Mouse (Mus musculus): Measurements from ENCODE around the gene Cbln3.
A peak's percentile ranks its signal among the peaks of the same experiment; 100 is the strongest.

The Cbln3 gene

DNA sequence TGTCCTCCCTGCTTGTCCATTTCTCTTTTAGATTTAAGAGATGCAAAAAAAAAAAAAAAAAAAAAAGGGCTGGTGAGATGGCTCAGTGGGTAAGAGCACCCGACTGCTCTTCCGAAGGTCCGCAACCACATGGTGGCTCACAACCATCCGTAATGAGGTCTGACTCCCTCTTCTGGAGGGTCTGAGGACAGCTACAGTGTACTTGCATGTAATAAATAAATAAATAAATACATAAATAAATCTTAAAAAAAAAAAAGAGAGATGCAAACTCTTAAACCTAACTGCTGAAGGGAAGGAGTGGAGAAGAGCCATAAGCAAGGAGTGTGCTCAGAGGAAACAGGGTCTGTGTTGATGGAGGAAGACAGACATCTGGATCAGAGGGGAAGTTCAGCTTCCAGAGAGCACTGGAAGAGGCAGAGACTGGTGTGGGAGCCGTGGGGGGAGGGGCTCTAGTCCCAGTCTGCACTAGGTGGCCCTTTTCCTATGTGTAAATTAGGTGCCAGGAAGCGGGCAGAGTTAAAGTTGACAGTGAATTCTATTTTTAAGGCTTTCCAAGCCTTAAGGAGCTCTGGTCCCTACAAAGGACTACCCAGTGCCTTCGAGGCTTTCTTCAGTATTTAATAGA lies 5.8 kb downstream of the Cbln3 start:
- peak in 1 of 2 experiments; percentile 36 for DNase-seq

DNA sequence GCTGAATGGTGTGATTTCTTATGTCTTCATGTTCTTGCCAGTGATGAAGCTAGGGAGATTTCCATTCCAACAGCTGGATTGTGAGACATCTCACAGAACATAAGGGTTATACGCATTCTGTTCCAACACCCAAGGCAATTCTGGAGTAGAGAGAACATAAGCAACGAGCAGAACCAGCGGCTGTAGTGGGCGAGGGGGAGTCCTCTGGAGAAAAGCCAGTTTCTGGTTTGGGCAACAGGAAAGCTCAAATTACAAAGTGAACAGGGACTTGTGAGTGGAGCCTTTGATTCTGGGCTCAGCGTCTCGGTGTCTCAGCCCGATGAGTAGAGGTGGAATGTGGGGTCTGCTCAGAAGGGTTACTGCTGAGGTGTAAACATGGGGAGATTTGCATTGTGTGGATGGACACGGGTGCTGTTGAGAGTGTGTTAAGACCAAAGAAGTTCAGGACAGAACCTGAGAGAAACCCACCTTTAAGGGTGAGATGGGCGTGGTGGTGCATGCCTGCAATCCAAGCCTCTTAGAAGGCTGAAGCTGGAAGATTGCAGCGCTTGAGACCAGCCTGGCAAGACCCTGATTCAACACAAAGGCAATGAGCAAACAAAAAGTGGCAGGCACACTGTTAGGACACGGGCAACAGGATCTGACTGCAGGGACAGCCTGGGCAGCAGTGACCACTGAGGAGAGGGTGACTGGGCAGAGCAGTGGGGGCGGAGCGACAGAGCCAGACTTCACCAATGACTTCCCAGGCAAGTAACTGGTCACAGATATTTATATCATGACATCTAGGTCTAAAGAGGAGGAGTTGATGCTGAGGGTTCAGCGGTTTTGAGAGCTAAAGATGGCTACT lies 6.5 kb downstream of the Cbln3 start:
- DNase-seq: peak; percentile 32 to 62

DNA sequence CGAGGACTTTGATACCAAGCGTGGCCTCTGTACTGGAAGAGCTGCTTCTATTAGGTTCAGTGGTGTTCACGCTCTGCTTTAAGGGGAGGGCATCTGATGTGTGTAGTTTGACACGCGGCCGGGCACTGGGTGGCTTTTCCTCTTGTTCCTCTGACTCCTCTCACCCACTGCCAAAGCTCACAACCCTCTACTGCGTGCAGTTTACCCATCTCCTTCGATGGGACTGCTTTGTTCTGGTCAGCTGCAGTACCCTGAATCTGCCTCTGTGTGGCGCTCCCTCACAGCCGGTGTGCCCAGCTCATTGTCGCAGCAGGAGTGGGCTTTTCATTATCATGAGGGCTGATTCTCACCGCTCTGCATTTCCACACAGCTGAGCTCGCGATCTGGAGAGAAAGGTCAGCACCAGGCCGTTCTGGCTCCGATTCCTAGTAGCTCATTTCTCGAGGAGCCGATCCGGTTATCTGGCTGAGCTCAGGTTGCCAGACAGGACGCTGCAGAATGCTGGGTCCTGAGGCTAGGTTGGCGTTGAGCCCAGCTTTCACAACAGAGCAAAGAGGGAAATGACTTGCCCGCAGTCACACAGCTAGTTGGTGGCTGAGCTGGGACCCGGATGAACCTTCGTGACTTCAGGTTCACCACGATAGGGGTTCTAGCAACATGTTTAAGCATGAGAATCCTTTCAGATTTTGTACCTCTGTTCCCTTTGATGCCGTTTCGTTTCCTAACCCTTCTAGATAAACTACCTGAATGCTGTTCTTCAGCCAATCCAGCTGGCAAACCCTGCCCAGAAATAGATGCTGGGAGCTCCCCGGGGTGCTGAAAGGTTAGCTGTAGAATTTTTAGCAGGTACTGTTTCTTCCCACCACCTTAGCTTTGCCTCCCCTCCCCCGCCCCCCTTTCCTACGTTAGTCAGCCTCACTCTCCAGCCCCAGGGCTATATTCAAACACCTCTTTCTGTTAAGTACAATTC lies 10.2 kb downstream of the Cbln3 start:
- peak; percentile 87 to 89 for DNase-seq

DNA sequence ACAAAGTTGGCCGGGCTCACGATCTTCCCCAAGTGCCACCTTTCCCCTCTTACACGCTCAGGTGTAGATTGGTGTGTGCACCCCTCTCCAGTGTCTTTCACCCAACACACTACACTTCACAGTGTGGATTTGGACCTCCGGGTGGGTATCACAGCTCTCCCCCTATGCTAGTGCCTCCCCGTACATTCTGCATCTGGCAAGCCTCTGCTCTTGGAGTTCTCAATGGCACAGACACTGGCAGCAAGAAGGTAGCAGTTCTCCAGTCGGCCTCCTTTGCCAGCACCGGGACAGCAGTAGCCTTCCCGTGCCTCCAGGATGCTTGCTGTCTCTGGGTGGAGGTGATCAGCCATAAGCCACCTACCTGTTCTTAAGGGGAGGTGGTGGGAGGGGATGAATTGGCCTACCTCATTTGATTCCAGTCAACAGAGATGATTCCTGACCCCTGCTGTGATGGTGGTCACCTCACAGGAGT lies 10.9 kb downstream of the Cbln3 start:
- peak in 1 of 2 experiments; percentile 28 for DNase-seq

DNA sequence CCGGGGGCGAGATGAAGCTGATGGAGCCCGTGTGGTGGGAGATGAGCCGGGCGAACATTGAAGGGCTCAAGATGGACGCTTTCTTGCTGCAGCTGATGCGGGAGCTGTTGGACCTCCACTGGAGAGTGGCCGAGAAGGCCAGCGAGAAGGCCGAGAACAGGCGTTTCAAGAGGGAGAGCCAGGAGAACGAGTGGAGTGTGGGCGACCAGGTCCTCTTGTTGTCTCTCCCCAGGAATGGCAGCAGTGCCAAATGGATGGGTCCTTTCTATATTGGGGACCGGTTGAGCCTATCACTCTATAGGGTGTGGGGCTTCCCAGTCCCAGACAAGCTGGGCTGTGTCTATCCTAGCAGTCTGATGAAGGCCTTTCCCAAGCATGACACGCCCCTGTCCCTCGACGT lies 11.6 kb downstream of the Cbln3 start:
- DNase-seq: no peak

DNA sequence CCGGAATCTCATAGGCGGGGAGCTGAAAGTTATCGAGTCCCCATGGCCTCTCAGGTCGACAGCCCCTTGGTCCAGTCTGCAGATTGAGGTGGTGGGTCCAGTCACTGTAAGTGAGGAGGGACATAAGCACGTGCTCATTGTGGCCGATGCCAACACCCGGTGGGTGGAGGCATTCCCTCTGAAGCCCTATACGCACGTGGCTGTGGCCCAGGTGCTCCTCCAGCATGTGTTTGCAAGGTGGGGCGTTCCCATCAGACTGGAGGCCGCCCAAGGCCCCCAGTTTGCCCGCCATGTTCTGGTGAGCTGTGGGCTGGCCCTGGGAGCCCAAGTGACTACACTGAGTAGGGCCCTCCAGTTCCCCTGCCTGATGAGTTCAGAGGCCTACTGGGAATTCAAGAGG lies 12.2 kb downstream of the Cbln3 start:
- DNase-seq: no peak

DNA sequence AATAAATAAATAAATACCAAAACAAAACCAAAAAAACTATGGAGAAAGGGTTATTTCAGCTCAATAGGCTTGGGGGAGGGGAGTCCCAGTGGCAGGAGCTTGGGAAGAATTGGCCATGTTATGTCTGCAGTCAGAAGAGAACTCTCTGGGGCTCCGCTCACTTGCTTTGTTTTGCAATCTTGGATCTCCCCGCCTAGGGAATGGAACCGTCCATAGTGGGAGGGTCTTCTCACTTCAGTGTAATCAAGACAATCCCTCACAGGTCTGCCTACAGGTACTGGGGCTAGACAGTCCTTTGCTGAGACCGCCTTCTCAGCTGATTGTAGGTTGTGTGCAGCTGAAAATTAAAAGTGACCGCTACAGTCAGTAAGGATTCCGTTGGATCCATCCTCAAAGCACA lies 14.7 kb downstream of the Cbln3 start:
- DNase-seq: no peak

DNA sequence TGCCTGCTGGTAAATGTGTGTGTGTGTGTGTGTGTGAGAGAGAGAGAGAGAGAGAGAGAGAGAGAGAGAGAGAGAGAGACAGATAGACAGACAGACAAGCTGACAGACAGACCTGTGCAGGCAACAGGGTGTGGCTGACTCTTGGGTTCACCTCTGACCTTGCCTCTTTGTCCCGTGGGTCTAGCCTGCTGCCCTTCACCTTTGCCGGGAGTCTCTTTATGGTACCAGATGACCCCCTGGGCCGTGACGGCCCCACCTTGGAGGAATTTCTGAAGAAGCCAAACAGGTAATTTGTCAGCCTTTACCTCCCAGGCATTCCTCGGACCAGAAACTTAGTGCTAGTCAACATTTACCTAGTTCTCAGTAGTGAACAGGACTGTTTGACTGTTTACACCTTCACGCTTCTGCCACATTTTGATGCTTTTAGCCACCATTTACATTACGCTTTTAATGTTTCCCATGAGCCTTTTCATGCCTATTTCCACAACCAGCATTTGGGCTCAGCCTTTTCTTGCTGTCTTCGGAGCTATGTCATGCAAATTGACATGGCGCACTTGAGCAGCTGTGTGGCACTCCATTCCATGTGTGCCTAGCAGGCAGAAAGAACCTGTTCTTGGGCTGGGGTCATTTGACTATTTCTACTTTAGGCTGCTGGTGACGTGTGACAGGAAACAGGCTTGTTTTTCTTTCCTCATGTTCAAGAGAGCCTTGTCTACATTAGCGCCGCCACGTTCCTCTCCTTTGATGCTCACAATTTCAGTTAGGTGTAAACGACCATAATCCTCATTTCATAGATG lies 15.8 kb downstream of the Cbln3 start:
- no peak for DNase-seq

DNA sequence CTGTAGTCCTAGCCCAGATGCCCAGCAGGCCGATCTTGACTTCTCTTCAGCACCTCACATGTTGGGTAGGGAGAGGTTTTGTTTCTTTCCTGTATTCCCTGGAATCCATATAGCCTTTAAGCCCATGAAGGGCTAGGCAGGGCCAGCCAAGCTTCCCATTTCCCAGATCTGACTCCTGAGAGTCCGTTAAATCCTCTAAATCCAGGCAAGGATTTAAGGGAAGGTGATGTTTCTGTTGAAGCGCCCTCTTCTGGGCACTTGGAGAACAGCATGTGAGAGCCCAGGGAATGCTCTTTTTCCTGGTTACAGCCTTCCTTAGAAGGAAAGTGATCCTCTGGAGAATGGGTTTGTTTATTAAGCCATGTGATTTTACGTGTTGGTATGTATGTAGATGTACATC lies 17.2 kb downstream of the Cbln3 start:
- DNase-seq: peak; percentile 83 to 84

DNA sequence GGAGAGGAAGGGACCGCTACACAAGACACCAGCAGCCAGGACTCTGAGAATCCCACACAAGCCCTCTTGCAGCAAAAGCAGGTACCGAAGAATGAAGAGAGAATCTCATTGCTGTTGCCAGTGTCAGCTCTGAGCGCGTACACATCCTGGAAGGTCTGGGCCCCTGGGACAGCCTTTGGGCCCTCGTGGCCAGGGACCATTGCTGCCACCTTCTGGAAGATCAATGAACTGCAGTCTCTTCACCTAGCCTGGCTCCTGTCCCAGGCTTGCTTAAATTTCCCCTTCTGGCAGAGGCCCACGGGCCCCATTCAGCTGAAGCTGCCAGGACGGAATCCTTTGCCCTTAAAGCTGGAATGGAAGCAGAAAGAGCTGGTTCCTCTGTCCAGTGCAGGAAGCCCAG lies 20.4 kb downstream of the Cbln3 start:
- peak; percentile 81 to 85 for DNase-seq

DNA sequence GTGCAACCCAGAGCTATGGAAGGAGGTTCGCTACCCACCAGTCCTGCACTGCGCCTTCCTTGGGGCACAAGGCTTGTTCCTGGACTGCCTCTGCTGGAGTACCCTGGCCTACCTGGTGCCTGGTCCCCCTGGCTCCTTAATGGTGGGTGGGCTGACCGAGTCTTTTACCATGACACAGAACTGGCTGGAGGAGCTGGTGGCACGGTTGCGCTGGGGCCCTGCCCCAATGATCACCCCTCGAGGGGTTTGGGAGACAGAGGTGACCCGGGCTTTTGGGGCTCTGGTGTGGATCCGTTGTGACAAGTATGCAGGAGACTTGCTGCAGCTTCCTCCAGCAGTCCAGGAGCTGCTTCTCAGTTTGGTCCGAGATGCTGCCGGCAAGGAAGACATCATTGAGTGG lies 21.2 kb downstream of the Cbln3 start:
- no peak for DNase-seq

DNA sequence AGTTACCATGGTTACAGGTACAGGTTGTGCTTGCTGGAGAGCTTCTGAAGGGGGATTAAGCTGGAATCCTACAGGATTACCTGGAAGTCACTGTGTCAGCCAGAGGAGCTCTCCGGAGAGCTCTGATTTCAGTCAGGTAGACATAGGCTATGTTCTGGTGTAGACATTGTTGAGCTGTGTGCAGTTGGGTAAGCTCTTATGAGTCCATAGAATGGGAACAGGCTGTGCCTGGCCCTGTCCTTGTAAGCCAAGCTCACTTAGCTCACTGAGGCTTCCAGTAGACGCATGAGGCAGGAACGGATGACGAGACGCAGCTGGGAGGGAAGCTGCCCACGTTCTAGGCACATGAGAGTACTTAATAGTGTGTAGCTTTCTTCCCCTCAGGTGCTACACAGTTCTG lies 22.0 kb downstream of the Cbln3 start:
- DNase-seq: no peak

DNA sequence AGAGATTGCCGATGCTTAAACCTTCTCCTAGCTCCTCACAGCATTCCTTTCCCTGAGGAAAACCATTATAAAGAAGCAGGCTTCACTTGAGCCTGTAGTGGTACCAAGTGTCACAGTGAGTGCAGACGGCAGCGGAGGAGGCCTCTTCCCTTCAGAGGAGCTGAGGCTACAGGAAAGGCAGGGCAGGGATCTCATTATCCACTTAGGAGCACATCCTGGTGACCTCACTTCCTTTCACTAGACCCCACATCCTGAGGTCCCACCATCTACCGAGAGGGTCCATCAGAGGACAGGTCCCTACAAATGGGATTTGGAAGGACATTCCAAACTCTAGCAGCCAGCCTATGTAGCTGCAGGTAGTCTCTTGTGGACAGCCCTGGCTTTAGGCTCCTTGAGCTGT lies 26.6 kb downstream of the Cbln3 start:
- no peak for DNase-seq

DNA sequence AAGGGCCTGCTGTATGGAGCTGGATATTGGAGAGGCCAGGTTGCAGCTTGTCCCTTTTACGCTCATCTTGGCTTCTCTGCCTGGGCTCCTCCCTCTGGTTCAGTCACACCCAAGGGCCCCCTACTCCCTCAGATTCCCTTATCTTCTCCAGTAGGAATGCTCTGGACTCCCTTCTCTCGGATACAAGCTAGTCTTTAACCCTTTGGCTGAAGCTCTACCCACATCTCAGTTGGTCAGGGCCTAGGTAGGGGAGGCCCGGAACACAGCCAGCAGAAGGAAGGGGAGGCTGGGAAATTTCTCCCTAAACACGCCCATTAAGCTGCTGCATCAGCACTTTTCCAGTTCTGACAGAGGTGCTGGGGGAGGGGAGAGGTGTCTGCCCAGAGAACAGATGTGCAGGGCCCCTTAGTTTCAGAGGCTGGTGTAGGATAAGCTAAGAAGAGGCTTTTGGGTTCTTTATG lies 29.1 kb downstream of the Cbln3 start:
- peak; percentile 70 to 79 for DNase-seq

DNA sequence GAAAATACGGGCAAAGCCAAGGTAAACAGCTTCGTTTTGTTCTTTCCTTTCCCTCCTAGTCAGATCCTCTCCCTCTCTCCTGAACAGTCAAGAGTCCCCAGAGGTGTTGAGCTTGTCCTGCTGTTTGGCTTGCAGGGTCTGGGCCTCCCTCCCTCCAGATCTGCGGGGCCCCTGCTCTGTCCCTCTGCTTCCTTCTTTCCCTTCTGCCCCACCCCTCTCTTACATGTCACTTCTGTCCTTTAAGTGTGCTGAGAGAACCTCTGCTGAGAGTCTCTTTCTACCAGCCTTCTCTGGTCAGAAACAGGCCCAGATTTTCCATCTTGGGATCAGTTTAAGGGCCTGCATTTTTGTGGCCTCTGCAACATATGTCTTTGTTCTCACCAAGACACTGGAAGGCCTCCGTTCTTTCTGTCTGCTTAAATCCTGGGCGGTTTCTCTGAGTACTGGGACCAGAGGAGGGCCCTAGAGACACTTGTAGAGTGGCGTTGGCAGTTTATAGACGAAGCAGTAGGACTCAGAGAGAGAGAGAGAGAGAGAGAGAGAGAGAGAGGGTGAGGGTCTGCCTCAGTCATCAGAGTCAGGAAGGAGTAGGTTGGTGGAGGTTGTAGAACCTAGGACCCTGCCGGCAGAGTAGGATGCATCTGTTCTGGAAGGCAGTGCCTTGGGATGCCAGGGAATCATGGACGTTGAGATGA lies 29.6 kb downstream of the Cbln3 start:
- peak; percentile 40 to 42 for DNase-seq

DNA sequence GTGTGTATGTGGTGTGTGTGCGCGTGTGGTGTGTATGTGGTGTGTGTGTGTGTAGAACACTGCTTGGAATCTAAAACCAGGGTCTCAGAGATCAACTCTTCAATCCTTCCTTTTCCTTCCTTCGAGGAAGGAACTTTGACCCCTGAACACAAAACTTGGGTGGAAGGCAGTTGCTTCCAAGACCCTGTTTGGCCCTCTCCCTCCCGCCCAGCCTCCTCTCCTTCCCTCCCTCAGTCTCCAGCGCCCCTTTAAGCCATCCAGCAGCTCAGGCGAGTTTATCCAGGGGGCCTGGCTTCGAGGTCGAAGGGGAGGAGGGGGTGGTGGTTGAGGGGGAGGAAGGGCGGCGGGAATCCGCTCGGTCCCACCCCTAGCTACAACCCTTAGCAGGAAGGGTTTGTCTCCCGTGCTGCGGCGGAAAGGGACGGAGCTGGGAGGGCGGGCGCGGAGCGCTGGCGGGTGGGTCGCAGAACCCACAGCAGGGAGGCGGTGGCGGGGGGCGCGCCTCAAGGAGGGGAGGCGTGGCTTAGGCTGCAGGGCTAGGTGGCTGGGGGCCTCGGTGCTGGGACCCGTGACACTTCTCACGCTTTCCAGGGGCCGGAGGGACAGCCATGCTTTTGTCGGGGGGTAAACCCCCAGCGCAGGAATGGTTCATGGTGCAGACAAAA lies 30.4 kb downstream of the Cbln3 start, which contains the start of gene Nynrin:
Gene Nynrin (plus strand): TSS at position 390 of the 665 bp plus-strand sequence.
- peak; percentile 89 to 93 for DNase-seq

DNA sequence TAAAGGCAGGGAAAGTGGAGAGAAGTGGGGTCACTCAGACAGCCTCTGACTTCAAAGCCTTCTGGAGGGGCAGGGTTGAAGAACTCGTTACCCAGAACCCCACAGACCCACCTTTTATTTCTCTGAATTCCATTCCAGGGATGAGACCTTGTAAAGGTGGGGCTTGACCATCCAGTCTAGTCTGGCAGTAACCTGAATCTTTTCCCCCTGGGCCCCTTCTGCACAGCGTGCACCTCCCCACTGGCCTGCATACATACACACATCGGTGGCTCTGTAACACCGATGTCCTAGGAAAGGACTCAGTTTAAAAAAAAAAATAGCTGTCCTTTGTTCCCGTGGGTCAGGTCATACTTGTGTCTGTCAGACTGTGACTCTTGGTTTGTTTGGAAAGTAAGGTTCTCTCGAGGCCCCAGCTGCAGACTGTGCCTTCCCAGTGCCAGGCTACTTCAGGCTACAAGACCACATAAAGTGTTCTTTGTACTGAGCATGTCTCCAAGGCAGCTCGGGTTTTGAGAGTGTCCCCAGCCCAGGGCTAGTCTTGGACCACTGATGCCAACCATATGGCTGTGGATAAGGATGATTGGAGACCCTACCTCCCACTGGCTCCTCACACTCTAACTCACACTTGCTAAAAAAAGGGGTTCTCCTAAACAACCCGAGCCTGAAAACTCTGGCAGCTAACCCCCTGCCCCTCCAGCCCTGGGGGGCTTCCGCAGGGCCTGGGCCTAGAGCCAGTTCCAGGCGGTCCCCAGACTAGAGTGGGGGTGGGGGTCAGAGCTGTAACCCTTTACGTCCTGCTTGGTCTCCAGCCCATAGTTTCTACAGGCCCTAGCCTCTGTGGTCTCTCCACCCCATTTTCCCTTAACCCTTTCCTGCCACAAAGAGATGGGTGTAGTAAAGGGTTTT lies 31.3 kb downstream of the Cbln3 start:
- peak; percentile 76 to 81 for DNase-seq

DNA sequence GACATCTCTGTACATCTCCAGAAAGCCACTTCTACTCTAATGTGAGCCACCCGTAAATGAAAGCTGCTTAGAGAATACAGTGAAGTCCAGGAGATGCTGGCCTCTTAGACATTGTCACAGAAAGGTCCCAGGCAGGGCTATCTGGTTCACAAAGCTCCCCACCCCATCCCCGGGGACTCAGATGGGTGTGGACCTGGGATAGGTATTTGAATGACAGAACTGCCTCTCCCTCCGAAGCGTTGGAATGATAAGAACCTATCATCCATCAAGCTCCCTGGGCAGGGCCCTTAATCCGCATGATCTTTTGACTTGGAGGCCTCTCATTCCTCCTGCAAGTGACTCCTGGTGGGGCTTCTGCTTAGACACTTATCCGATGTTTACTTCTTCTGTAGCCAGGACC lies 33.3 kb downstream of the Cbln3 start:
- DNase-seq: no peak

DNA sequence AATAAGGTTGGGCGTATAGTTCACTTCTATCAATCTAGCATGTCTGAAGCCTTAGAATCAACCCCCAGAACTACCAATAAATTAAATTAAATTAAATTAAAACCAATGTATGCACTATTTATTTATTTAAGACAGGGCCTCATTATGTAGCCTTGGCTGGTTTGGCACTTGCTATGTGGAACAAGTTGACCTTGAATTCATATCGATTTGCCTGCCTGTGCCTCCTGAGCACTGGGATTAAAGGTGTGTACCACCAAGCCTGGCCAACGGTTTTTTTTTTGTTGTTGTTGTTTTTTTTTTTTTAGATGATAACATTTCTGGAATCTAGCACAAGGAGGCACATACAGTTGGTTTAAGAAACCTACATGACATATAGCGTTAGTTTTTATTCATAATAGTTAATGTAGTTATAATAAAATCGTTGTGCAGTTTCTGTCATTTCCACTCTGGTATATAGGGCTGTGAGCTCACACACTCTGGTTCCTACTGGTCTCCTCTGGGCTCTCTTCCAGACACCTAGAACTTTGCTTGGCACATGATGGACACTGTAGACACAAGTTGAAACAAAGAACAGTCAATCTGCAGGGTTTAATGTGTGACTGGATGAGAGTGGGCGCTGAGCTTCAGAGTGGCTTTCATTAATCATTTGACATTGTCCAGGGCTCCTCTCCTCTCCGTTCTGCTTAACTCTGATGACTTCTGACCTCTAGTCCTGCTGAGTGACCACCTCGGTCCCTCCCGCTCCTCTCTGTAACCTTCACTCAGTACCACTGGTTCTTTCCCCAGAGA lies 38.5 kb downstream of the Cbln3 start:
- peak in 1 of 2 experiments; percentile 26 for DNase-seq

Data from kidney, postnatal 4 days (tissue).